Mouse (Mus musculus) ES-E14 (cell line): ENCODE measurements around the gene Arntl.

Source experiments
- CHD2 ChIP-seq: IDR thresholded peaks from 2 replicates; pipeline ENCODE4 v1.6.1; 2014; ENCODE audit warnings: mild to moderate bottlenecking, low read depth, low read length, inconsistent platforms
- MAFK ChIP-seq: IDR thresholded peaks from 2 replicates; pipeline ENCODE4 v1.6.1; 2014; ENCODE audit warnings: mild to moderate bottlenecking, low read depth, low read length, inconsistent platforms; ENCODE audit not compliant: insufficient read depth
- ZNF384 ChIP-seq: IDR thresholded peaks from 2 replicates; pipeline ENCODE4 v1.6.1; 2012; ENCODE audit warnings: low read depth, low read length, inconsistent platforms

- TF ChIP-seq ZNF384 (no peak), CHD2 (no peak), MAFK (no peak)
Measured at GRCm38 (mm10) chr7:113183787-113184186, 23.5 kb upstream of the Arntl start.
